Mouse (Mus musculus) frontal cortex, postnatal 14 days (tissue): ENCODE results near the gene Map2k4.

Source experiments
- DNase-seq, 2 experiments: peaks; one replicate each; pipeline ENCODE4 v3.0.0; 2022; ENCODE audit warnings: low spot score in 2 of 2

Gene Map2k4

GRCm38 (mm10) chr11:65788154-65788553, at the start of gene Map2k4:
Gene Map2k4, minus strand, starts transcription at chr11:65788297.
- DNase-seq = peak; percentile 74 to 84

GRCm38 (mm10) chr11:65824556-65824955, 36.5 kb upstream of the Map2k4 start:
- no peak for DNase-seq

- DNase-seq = peak; percentile 32 to 66
These were observed 32.8 kb upstream of the Map2k4 start for GRCm38 (mm10) chr11:65820877-65821276.

DNA sequence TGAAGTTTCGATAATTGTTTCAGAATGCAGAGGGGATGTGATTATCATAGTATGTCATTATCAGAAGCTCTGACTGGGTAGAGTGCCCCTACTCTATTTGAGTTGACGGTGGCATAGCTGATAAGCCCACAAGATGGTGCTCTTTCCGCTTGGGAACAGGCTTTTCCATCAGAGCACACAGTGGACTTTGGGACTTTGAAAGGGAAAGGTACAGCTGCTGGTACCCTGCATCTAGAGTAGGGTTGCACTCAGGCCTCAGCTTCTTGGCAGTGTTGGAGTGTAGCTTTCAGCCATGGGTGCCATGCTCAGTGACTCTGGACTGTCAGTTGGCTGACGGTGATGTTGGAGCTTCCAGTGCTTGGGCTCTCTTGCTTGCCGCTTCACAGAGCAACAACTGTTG, 32.2 kb upstream of the Map2k4 start:
- DNase-seq = no peak

DNA sequence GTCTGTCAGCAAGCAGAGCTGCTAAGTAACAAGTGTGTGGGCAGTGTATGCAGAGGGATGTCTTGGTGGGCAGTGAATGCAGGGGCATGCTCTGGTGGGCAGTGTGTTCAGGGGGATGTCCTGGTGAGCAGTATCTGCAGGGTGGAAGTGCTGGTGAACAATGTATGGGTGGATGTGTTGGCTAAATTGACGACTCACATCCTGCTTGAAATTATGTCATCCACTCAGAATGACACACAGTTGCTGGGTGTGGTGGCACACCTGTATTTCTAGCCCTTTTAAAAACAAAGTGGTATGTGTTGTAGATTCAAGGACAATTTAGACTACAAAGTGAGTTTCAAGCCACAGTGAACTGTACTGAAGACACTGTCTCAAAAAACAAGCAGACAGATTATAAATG, 30.1 kb upstream of the Map2k4 start:
- DNase-seq = no peak

DNA sequence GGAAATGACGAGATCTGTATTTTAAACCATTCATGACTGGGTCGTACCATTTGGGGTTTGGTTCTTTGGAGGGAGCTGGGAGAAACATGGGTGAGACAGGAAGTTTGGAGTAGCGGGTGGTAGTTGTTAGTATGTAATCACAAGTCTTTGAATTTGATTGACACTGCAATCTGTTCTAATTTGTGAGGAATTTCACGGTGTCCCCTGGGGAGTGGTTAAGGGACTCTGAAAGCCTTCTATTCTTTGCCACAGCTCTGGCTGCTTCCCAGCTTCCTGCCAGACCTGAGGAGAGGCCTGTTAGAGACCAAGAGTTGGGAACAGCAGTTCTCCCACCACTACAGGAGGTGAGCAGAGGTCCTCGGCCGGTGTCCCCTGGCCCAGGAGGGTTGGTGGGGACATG, 28.1 kb upstream of the Map2k4 start:
- no peak for DNase-seq

DNA sequence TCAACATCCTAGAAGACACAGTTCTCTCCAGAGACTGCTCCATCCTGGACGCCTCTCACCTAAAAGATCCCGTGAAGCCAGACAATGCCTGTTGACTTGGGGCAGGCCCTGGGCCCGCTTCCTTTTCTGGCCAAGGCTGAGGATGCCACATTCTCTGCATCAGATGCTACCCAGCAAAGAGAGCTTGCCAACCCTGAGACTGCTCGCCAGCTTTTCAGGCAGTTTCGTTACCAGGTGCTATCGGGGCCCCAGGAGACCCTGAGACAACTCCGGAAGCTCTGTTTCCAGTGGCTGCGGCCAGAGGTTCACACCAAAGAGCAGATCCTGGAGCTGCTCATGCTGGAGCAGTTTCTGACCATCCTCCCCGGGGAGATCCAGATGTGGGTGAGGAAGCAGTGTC, 26.3 kb upstream of the Map2k4 start:
- no peak for DNase-seq

- no peak for DNase-seq
These were observed 24.0 kb upstream of the Map2k4 start for GRCm38 (mm10) chr11:65812088-65812487.

DNA sequence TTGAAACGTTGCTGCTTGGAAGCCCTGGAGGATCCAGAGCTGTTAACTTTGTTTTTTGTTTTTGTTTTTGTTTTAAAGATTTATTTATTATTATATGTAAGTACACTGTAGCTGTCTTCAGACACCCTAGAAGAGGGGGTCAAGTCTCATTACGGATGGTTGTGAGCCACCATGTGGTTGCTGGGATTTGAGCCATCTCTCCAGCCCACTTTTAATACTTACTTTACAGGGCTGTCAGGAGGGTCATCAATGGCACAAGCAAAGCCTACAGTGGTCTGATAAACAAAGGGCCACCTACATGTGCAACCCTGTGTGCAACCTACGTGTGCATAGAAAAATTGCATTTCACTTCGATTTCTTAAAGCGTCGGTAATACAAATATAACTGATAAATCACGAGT, 19.5 kb upstream of the Map2k4 start:
- DNase-seq = no peak

- peak; percentile 76 to 77 for DNase-seq
These were observed 18.9 kb upstream of the Map2k4 start, which contains the start of gene Zkscan6 for GRCm38 (mm10) chr11:65806909-65807504. Gene Zkscan6, plus strand, starts transcription at chr11:65807175.

GRCm38 (mm10) chr11:65806321-65806904, 18.3 kb upstream of the Map2k4 start:
- peak in 1 of 2 experiments; percentile 12 for DNase-seq

GRCm38 (mm10) chr11:65801899-65802298, 13.8 kb upstream of the Map2k4 start:
- peak; percentile 52 to 63 for DNase-seq

GRCm38 (mm10) chr11:65795896-65796295, 7.8 kb upstream of the Map2k4 start:
- DNase-seq = no peak

DNA sequence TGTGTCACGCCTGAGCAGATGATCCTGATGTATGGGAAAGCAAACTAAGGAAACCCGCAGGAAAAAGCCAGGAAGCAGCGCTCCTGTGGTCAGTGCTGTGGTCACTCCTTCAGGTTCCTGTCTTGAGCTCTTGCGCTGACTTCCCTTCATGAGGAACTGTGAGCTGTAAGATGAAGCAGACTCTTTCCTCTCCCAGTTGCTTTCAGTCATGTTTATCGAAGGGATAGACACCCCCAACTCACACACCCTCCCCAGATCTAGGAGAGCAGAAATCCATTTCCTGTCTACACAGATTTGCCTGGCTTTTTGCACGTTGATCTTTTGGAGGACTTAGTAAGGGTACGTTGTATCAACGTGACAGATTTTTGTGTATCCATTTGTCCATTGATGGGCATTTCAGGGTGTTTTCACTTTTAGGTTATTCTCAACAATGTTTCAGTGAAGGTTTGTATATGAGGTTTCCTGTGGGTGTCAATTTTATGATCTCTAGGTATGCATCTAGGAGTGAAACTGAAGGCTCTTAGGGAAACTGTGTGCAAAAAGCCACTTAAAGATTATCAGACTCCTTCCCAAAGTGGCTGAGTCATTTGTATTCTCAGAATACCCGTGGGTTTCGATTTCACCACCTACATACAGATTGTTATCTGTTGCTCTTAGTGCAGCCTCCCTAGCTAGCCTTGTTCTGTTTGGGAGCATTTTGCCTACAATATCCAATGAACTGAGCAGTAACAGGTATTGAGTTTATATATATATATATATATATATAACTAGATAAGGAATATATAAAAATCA, 6.5 kb upstream of the Map2k4 start:
- DNase-seq = no peak

DNA sequence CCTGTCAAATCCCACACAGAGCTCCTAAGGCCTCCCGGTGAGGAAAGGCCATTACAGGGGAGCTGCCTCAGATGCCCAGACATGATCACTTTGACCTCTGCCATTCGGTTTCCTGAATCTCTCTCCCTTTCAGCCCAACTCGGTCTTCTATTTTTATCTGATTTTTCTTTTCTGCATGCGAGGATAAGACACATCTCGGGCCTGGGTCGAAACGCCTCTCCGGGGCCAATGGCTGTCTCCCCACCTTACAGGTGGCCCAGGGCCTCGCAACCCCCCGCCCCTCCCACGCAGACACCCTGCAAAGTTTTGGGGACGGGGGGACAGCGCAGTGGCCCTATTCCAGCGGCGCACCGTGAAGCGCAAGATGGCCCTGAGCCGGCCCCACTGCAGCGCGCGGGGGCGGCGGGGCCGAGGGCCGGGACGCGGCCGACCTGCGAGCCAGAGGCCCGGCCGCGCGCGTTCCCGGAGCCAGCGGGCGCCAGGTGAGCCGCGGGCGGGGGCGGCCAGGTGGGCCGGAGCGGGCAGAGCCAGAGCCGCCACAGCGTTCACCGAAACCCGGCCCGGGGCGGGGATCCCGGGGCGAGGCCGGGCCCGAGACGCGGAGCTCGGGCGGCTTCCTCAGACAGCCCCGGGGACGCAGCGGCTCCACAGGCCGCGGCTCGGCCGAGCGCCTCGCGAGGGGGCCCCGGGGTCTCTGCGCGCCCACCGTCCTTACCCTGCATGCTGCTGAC, 511 bp downstream of the Map2k4 start:
- DNase-seq = peak in 1 of 2 experiments; percentile 19

- DNase-seq = no peak
These were observed 1.9 kb downstream of the Map2k4 start for GRCm38 (mm10) chr11:65786160-65786559.

- no peak for DNase-seq
These were observed 6.5 kb downstream of the Map2k4 start for GRCm38 (mm10) chr11:65781596-65781995.

DNA sequence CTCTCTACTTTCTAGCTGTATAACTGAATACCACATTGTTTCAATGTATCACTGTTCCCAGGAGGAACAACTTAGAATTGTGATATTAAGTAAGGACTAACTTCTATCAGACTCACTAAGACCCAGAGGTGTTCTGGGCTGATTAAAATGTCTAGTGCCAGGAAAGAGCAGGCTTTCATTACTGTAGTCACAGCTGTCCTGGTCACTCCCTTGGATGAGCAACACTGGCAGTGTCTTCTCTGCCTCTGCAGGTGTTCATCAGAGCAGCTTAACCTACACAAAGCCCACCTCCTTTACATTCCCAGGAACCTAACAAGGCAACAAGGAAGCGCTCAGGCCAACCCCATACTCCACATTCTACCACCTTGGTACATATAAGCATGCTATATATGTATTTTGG, 8.5 kb downstream of the Map2k4 start:
- no peak for DNase-seq

- no peak for DNase-seq
These were observed 9.0 kb downstream of the Map2k4 start for GRCm38 (mm10) chr11:65779066-65779465.

DNA sequence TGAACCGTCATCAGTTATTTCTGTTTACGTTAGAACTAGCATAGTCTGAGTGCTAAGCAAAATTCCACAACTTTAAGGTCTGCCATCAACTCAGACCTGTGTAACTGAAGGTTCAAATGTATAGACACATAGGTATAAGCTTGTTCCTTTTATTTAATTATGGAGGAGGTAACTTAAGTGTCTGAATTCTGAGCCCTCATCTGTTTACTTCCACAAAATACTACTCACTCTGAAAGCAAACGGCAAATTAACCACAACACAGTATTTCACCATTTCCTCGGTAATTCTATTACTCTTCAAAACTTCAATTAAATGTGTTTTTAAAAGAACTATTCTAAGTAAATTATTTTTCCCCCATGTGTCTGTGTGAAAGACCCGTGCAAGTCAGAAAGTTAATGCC, 10.3 kb downstream of the Map2k4 start:
- DNase-seq = no peak

DNA sequence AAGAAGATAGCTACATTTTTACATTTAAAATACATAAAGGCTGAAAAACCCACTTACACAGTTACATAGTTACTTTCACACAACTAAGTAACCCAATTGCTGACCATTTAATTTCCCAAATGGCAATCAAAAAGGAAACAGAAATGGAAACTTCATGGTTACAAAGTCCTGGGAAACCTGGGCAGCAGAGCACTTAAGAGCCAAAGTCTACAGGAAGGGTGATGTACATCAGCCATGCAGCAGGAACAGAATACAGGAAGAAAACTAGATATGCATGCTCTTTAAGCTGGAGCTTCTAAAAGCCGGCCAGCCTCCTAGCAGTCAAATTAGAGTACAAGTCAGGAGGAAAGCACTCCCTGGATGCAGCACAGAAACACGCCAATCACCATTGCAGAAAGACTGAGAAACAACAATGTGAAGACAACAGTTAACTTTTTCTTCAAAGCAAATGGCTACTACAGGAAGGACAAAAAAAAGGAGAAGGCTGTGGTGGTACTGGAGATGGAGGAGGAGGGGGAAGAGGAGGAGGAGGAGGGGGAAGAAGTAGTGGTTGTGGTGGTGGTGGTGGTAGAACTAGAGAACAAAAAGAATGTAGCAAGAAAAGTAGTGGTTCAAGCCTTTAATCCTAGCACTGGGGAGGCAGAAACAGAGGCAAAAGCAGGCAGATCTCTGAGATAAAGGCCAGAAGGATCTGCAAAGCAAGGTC, 11.0 kb downstream of the Map2k4 start:
- no peak for DNase-seq
